Mouse (Mus musculus) macrophage (primary cell): ENCODE data around the gene Rbm20. TPM values are rescaled to one million over a fixed set of nuclear protein-coding genes. Genes with fewer than 3 reads are reported as not detected.
"Not testable (repeated sequence)": the region's sequence is repeated elsewhere in the genome, so short reads cannot be mapped to it uniquely, and the experiment has no call there.

Source experiments
- H3K27ac ChIP-seq: fragments of 350-480 bp; formaldehyde crosslinking; 2 replicates; pipeline ENCODE4 v1.9.0; 2021
- H3K36me3 ChIP-seq: fragments of 350-480 bp; formaldehyde crosslinking; 2 replicates; pipeline ENCODE4 v1.9.0; 2021; ENCODE audit errors: inconsistent target
- H3K4me3 ChIP-seq: fragments of 350-480 bp; formaldehyde crosslinking; 2 replicates; pipeline ENCODE4 v1.9.0; 2021; ENCODE audit errors: inconsistent target
- H3K79me2 ChIP-seq: fragments of 350-480 bp; formaldehyde crosslinking; 2 replicates; pipeline ENCODE4 v1.9.0; 2021; ENCODE audit errors: inconsistent target
- WGBS: methylation state at CpG from one replicate; pipeline ENCODE4 v1.1.7; 2026; ENCODE audit warnings: inconsistent platforms; ENCODE audit not compliant: missing documents; 5-methylcytosine and 5-hydroxymethylcytosine counted together
- polyA plus RNA-seq: library from polyadenylated mRNA; stranded (reverse); fragments of 250-400 nt; gene quantifications from 3 replicates; pipeline ENCODE4 v1.2.4, GENCODE M21; 2018; ENCODE audit warnings: inconsistent platforms
- total RNA-seq, 78 experiments: library from RNA; depleted of rRNA; stranded (reverse); fragments of 250-400 nt; gene quantifications; 1 replicate in 9 of 78; 2 replicates in 24 of 78; 3 replicates in 43 of 78; 4 replicates in 2 of 78; pipeline ENCODE4 v1.2.4; 2018; ENCODE audit warnings: inconsistent platforms in 56 of 78

Rbm20 gene
- total RNA-seq (2018; cell fraction: chromatin; rRNA removed): under 1 TPM in 2 of 26 experiments, not detected in 24; 0.16 to 0.19 TPM
- under 1 TPM in 1 of 26 experiments, not detected in 25; 0.05 TPM for total RNA-seq (2018; cell fraction: cytosol; rRNA removed)
- not detected for total RNA-seq (2018; cell fraction: nucleus; rRNA removed)
- polyA plus RNA-seq: not detected in 3 replicates

DNA sequence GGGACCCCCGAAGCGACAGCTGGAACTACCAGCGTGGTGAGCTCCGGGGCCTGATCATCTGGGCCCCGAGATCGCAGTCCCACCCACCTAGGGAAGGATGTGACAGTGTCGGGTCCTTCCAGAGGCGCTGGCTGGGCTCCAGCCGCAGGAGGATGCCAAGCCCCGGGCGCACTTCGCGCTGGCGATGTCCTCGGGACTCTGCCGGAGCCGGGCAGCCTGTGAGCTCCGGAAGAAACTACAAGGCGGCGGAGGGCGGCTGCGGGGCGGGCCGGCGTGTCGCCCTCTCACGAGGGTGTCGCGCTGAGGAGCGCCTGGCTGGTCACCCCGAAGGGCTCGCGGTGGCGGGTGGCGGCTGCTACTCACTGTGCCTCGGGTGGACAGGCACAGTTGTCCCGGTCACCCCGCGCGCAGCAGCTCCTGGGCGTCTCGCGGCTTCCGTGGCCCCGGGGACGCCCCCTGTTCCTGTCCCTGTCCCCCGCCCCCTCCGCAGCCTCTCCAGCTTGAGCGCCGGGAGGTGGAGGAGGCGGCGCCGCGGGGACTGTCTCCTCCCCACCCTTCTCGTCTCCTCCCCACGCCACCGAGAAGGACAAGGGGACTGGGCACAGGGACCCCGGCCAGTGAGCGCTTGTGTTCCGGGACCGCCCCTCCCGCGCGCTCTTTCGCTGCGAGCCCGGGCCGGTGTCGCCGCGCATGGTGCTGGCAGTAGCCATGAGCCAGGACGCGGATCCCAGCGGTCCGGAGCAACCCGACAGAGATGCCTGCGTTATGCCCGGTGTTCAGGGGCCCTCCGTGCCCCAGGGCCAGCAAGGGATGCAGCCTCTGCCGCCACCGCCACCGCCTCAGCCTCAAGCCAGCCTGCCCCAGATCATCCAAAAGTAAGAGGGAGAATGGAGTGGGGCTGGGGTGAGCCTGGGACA is at the start of gene Rbm20:
Rbm20 (plus strand) TSS at position 589 of the 917 bp plus-strand sequence.
- no peaks in the 10 kb centered on the region for H3K79me2 ChIP-seq
- H3K36me3 ChIP-seq: no peaks in the 10 kb centered on the region
- no peak within 1 kb of the TSS for H3K4me3 ChIP-seq
- no peak within 1 kb of the TSS for H3K27ac ChIP-seq
- WGBS: 3% methylated on average over 75 of the region's 82 CpGs

DNA sequence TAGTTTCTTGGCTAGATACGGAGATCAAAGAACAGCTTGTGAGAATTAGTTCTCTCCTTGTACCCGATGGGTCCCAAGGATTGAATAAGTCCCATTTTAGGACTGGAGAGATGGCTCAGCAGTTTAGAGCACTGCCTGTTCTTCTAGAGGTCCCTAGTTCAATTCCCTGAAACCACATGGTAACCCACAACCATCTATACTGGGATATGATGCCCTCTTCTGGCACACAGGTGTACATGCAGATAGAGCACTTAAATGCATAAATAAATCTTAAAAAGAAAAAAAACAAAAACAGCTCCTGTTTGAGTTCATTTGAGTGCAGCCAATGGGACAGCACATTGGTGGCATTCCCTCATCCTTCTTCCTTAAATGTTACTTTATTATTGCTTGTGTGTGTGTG is 39.1 kb upstream of the Rbm20 start:
- Histone ChIP-seq H3K36me3 (peaks cover 50% of the 10 kb centered on the region), H3K79me2 (no peaks in the 10 kb centered on the region), H3K27ac (no peak overlapping the region), H3K4me3 (no peak overlapping the region)
- WGBS: 96% methylated on average over 2 of the region's 2 CpGs

DNA sequence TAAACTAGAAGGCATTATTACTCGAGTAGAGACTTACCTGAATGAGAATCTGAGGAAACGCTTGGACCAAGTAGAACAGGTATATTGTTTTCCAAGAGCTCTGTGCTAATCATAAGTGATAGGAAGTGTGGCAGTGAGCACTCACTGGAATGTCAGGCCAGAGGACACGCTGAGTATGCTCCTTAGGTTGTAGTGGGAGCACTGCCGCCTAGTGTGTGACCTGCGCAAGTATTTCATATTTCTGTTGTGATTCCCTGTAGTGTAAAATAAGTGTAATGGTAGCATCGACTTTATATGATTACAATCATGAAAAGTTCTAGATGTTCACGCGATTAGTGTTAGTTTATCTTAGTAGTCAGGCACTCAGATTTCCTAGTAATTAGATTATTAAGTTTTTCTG is 38.4 kb upstream of the Rbm20 start:
- Histone ChIP-seq H3K79me2 (no peaks in the 10 kb centered on the region), H3K4me3 (no peak overlapping the region), H3K36me3 (peaks cover 43% of the 10 kb centered on the region), H3K27ac (no peak overlapping the region)
- 95% methylated on average over 8 of the region's 8 CpGs for WGBS

DNA sequence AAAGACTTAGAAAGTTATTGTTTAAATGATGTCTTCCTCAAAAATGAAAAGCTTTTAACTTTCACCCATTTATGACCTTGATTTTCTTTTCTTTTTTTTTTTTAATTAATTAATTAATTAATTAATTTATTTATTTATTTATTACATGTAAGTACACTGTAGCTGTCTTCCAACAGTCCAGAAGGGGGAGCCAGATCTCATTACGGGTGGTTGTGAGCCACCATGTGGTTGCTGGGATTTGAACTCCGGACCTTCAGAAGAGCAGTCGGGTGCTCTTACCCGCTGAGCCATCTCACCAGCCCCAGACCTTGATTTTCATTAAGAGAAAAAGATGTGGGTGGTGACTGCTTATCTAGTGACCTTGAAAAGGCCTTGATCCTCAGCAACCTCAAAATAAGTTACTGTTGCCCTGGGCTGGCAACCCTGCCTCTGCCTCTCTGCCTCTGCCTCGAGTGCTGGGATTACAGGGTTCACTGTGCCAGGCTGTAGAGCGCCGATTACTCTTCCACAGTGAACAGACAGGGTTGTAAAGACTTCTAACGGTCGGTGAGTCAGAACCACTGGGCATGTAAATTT is 33.0 kb upstream of the Rbm20 start:
- Histone ChIP-seq H3K79me2 (no peaks in the 10 kb centered on the region), H3K27ac (no peak overlapping the region), H3K4me3 (no peak overlapping the region), H3K36me3 (peaks cover 49% of the 10 kb centered on the region)
- 93% methylated on average over 8 of the region's 9 CpGs for WGBS

DNA sequence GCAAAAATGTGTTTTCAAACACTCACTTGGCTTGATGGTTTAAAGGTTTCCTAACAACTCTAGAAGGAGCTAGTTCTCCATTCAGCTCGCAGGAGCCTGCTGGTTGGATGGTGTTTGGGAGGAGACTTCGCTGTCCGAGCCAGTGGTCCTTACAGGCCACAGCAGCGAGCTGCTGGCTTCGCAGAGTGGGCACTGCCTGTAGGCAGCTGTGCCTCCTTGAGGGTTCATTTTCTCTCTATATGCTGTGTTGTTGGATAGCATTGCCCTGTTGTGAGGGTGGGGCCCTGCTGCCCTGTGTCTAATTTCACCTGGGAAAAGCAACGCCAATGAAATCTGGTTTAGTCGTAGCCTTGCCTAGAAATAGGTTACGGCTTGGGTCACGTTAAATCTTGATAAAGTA is 29.8 kb upstream of the Rbm20 start:
- Histone ChIP-seq H3K36me3 (peaks cover 20% of the 10 kb centered on the region; the same call in 1 of the 2 replicates), H3K79me2 (no peaks in the 10 kb centered on the region), H3K4me3 (no peak overlapping the region), H3K27ac (no peak overlapping the region)
- 91% methylated on average over 7 of the region's 9 CpGs for WGBS

DNA sequence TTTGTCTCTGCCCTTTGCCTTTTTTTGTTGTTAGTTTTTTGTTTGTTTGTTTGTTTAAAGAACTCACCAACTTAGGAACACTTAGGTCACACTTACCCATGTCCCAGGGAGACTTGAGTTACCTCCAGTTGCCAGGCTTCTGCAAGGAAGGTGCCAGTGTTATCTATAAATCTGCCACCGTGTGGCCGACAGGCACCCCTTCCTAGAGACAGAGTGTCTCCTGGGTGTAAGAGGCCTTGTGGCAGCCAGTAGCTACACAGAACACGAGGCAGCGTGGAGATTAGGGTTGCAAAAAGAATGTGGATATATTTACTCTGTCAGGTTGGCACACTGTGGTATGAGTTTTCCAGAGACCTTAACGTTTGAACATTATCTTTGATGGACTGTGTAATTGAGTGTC is 29.1 kb upstream of the Rbm20 start:
- peaks cover 19% of the 10 kb centered on the region; the same call in 1 of the 2 replicates for H3K36me3 ChIP-seq
- H3K4me3 ChIP-seq: no peak overlapping the region
- H3K27ac ChIP-seq: no peak overlapping the region
- 56% methylated on average over 5 of the region's 5 CpGs for WGBS
- no peaks in the 10 kb centered on the region for H3K79me2 ChIP-seq

DNA sequence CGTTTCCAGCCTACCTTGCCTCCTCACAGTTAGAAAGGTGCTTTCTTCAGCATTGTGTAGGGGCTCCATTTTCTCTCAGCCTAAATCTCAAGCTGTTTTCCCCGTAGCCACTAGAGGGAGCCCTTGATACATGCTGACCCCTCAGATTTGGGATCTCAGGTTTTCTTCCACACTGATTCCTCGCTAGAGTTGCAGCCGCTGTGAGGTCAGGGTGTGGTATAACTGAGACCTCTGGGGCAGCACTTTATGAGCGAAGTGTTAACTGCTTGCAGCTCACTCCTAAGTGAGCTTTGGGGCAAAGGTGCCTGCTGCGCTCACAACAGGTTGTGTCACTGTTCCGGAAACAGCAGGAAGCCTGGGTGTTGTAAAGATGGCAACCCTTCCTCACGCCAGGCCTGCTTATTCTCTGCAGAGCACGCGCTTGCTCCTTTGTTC is 28.3 kb upstream of the Rbm20 start:
- no peak overlapping the region for H3K27ac ChIP-seq
- no peaks in the 10 kb centered on the region for H3K79me2 ChIP-seq
- 42% methylated on average over 10 of the region's 10 CpGs for WGBS
- peaks cover 19% of the 10 kb centered on the region; the same call in 1 of the 2 replicates for H3K36me3 ChIP-seq
- H3K4me3 ChIP-seq: no peak overlapping the region

DNA sequence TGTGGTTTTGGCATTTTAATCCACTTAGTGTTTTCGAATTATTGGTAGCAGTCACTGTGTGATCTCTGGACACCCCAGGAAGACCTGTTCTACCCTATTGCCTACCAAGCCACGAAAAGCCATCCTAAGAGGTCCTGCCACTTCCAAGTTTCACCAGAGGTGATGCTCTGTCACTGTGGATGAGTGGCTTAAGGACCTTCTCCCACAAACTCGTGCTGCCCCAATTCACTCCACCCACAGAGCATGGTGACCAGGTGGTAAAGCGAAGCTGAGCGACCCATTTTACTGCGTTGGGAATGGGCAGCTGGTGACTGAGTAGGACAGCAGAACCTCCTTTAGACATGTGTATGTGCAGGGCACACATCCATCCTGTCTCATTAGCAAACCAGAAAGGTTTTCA is 27.7 kb upstream of the Rbm20 start:
- 80% methylated on average over 6 of the region's 6 CpGs for WGBS
- Histone ChIP-seq H3K27ac (no peak overlapping the region), H3K79me2 (no peaks in the 10 kb centered on the region), H3K36me3 (peaks cover 19% of the 10 kb centered on the region; the same call in 1 of the 2 replicates), H3K4me3 (no peak overlapping the region)

DNA sequence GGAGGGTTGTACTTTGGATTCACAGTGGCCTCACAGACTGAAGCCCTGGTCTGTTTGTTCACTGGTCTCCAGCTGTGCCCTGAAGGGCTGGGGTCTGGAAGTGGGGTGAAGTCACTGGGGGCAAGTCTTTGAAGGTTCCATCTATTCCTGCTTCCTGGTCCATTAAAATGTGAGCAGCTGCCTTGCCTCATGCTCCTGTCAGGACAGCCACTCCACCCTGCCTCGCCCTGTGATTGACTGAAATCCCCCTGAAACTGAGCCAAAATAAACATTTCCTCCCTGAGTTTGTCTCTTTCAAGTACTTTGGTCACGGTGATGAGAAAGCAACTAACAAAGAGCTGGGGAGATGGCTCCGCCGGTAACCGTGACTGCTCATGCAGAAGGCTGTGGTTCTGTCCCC is 27.3 kb upstream of the Rbm20 start:
- 83% methylated on average over 5 of the region's 5 CpGs for WGBS
- no peaks in the 10 kb centered on the region for H3K79me2 ChIP-seq
- H3K27ac ChIP-seq: no peak overlapping the region
- H3K36me3 ChIP-seq: peaks cover 19% of the 10 kb centered on the region; the same call in 1 of the 2 replicates
- no peak overlapping the region for H3K4me3 ChIP-seq

DNA sequence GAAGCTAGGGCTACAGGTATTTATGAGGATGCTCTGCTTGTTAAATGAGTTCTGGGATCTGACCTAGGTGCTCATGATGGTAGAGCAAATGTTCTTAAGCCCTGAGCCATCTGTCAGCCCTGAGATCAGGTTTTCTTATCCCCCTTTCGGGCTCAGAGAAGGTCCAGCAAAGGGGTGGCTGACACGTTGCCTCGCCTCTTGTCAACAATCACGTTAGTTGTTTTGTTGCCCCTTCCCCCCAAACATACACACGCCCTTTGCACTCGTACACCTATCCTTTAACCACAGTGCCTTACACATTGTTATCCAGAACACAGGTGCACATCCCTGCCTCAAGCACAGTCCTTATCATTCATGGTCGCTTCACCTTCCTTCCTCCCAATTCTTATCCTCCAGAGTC is 26.2 kb upstream of the Rbm20 start:
- Histone ChIP-seq H3K36me3 (peaks cover 10% of the 10 kb centered on the region; the same call in 1 of the 2 replicates), H3K4me3 (no peak overlapping the region), H3K27ac (no peak overlapping the region), H3K79me2 (no peaks in the 10 kb centered on the region)
- WGBS: 85% methylated on average over 7 of the region's 7 CpGs

DNA sequence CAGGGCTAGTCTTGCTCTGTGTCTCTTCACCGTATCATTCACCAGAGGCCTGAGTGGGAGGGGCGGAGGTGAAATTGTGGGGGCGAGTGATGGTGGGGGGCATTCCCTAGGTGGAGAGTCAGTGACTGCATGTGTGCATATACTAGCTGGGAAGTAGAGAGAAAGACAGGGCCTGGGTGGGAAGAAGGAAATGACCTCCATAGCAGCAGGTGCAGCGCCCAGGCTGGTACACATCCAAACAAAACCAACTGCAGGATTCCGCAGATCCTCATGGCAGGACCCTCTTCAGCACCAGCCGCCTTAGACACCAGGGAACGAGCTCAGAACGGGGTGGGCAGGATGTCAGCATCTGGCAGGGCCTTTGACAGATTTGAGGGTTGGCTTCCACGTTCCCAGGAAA is 24.8 kb upstream of the Rbm20 start:
- no peak overlapping the region for H3K27ac ChIP-seq
- no peaks in the 10 kb centered on the region for H3K79me2 ChIP-seq
- 0 out of 2 replicates have a peak, but pooled peaks cover 3% of the 10 kb centered on the region for H3K36me3 ChIP-seq
- no peak overlapping the region for H3K4me3 ChIP-seq
- WGBS: 89% methylated on average over 8 of the region's 9 CpGs

DNA sequence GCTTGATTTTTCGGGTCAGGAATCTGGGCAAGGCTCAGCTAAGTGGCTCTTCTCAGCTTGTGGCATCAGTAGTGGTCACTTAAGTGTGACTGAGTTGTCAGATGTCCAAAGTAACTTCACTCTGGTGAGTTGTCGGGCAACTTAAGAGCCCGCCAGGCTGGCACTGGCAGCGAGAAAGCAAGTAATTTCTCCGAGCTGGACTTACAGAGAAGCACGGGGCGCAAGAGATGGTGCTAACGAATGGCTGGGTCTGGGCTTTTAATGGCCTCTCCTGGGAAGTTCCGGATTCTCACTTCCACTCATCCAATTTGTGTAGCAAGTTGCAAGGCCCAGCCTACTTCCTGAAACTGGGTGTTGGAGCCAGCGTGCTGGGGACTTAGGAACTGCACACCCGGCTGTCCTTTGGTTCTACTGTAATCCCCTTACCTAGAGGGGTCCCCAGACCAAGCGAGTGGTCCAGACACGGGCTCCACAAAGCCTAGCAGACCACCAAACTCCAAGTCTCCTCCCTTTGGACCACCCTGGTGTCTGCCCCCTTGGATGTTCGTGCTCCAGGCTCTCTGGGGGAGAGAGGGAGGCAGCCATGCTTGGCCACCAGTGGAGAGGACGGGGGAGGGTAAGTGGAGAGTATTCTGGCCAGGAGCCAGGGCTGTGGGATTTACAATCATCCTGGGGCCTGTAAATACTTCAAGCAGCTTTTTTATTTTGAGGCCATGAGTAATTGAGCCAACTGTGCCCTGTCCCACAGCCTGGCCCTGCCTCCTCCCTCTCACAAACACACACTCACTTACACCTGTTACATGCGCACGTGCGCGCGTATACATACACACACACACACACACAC is 23.3 kb upstream of the Rbm20 start:
- WGBS: 81% methylated on average over 19 of the region's 20 CpGs
- Histone ChIP-seq H3K79me2 (no peaks in the 10 kb centered on the region), H3K36me3 (no peaks in the 10 kb centered on the region), H3K27ac (no peak overlapping the region), H3K4me3 (no peak overlapping the region)

DNA sequence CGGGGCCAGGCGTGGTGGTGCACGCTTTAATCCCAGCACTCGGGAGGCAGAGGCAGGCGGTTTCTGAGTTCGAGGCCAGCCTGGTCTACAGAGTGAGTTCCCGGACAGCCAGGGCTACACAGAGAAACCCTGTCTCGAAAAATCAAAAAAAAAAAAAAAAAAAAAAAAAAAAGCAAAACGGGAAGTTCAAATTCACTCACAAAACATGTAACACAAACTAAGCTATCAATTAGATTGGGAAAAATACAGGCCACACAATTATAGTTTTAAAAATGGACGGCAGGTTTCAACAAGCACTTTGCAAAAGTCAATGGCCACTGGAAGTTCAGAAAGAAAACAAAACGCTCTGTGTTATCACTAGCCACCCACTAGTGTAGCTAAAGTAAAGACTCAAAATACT is 20.7 kb upstream of the Rbm20 start:
- not testable (repeated sequence) for H3K79me2 ChIP-seq, H3K27ac ChIP-seq, H3K4me3 ChIP-seq, H3K36me3 ChIP-seq
- whole genome bisulfite sequencing: 58% methylated on average over 8 of the region's 11 CpGs

DNA sequence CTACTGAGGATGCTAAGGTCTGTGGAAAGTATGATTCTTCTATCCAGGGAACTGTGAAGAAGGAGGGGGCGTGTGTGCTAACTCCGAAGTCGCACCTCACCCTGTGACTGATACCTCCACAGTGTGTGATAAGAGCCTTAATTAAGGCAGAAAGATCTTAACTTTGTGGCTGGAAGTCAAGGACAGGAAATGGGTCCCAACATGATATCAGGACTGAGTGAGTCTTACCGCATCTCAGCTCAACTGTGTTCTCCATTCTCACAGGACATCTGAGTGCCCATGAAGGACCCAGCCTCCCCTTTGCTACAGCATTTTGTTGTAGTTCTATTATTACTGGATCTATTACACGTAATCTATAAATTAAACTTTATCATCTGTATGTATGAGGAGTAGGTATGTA is 19.7 kb upstream of the Rbm20 start:
- no peak overlapping the region for H3K4me3 ChIP-seq
- no peak overlapping the region for H3K27ac ChIP-seq
- 95% methylated on average over 5 of the region's 5 CpGs for WGBS
- no peaks in the 10 kb centered on the region for H3K36me3 ChIP-seq
- no peaks in the 10 kb centered on the region for H3K79me2 ChIP-seq
